Mouse (Mus musculus): ENCODE data around the gene Arfgap3. TPM values are rescaled to one million over a fixed set of nuclear protein-coding genes. Genes with fewer than 3 reads are reported as not detected.

Arfgap3 gene
- polyA plus RNA-seq, 1 experiment from 2014 or later: 35.3 TPM

GRCm38 (mm10) chr15:83303656-83304484, 46.2 kb downstream of the Arfgap3 start:
- Histone ChIP-seq H3K36me3 (replicated peaks) (peaks cover 37% of the 10 kb centered on the region), H3K27me3 (no peaks in the 10 kb centered on the region), H3K27ac (no peak overlapping the region), H3K4me3 (replicated peaks) (no peak overlapping the region), H3K4me2 (no peak overlapping the region), H3K9ac (no peak overlapping the region), H3K9me3 (no peaks in the 10 kb centered on the region), H3K4me1 (no peaks in the 10 kb centered on the region)
- 89% methylated on average over 13 of the region's 13 CpGs for WGBS
- no peak for ATAC-seq (ENCODE audit: low FRiP score)

DNA sequence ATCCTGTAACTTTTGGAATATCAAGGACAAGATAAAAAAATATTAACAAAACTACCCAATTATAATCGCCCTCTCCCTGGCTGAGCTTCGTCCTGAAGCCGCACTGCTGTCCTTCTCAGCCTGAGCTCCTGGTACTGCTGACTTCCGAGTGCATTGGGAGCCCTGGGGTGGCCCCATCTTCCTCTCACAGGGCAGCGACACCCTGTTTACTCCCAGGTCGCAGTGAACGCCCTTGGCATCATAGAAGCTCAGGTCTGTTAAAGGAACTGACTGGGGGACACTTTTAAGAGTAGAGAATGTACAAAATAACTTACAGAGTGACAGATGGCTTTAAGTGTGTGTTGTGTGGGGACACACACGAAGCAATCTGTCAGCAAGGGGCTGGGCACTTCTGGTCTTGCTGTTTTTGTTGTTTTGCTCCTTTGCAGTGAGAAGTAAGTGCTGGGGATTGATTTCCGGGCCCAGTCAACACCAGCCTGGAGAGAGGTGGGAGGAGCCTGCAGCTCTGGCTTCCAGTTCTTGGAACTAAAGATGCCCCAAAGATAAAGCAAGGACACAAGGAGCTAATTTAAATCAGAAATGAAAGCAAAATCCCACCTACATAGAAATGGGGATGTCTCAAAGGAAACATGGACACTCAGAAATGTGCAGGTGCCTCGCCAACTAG, 50.0 kb downstream of the Arfgap3 start:
- no peaks in the 10 kb centered on the region for H3K9me3 ChIP-seq
- WGBS: 62% methylated on average over 10 of the region's 10 CpGs
- no peak for ATAC-seq (ENCODE audit: low FRiP score)
- no peak overlapping the region for H3K4me2 ChIP-seq
- no peak overlapping the region for H3K27ac ChIP-seq
- peaks cover 7% of the 10 kb centered on the region for H3K36me3 ChIP-seq (replicated peaks)
- H3K27me3 ChIP-seq: no peaks in the 10 kb centered on the region
- no peak overlapping the region for H3K9ac ChIP-seq
- no peak overlapping the region for H3K4me3 ChIP-seq (replicated peaks)
- peaks cover 10% of the 10 kb centered on the region for H3K4me1 ChIP-seq

DNA sequence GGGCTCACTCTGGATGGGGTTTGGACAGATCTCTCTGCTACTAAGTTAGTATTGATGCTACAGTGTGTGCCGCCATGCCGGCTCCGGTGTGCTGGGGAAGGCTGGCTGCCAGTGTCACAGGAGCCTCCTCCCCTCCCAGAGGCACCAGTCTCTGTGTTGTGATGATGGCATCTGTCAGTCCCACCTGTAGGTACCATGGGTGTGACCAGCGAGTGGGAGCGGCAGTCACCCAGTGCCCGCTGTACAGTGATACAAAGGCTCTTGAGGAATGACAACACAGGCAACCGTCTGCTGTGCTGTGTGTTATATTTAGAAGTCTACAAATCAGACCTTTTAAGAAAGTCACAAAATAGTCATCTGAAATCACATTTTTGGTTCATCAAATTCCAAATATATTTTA, 50.6 kb downstream of the Arfgap3 start:
- no peak for ATAC-seq (ENCODE audit: low FRiP score)
- H3K27ac ChIP-seq: no peak overlapping the region
- WGBS: 93% methylated on average over 7 of the region's 7 CpGs
- no peak overlapping the region for H3K4me3 ChIP-seq (replicated peaks)
- no peak overlapping the region for H3K9ac ChIP-seq
- peaks cover 7% of the 10 kb centered on the region for H3K36me3 ChIP-seq (replicated peaks)
- peaks cover 10% of the 10 kb centered on the region for H3K4me1 ChIP-seq
- H3K4me2 ChIP-seq: no peak overlapping the region
- H3K27me3 ChIP-seq: no peaks in the 10 kb centered on the region
- no peaks in the 10 kb centered on the region for H3K9me3 ChIP-seq

GRCm38 (mm10) chr15:83298810-83299209, 51.2 kb downstream of the Arfgap3 start:
- no peaks in the 10 kb centered on the region for H3K27me3 ChIP-seq
- H3K9ac ChIP-seq: no peak overlapping the region
- H3K9me3 ChIP-seq: no peaks in the 10 kb centered on the region
- no peak overlapping the region for H3K4me3 ChIP-seq (replicated peaks)
- H3K4me1 ChIP-seq: peaks cover 10% of the 10 kb centered on the region
- peaks cover 7% of the 10 kb centered on the region for H3K36me3 ChIP-seq (replicated peaks)
- ATAC-seq (ENCODE audit: low FRiP score): no peak
- no peak overlapping the region for H3K4me2 ChIP-seq
- WGBS: 74% methylated on average over 2 of the region's 2 CpGs
- H3K27ac ChIP-seq: no peak overlapping the region

GRCm38 (mm10) chr15:83298313-83298712, 51.7 kb downstream of the Arfgap3 start:
- no peak overlapping the region for H3K4me2 ChIP-seq
- no peak for ATAC-seq (ENCODE audit: low FRiP score)
- H3K9me3 ChIP-seq: no peaks in the 10 kb centered on the region
- peaks cover 10% of the 10 kb centered on the region for H3K4me1 ChIP-seq
- H3K27ac ChIP-seq: no peak overlapping the region
- H3K9ac ChIP-seq: no peak overlapping the region
- 87% methylated on average over 8 of the region's 8 CpGs for WGBS
- H3K4me3 ChIP-seq (replicated peaks): no peak overlapping the region
- H3K27me3 ChIP-seq: no peaks in the 10 kb centered on the region
- H3K36me3 ChIP-seq (replicated peaks): peaks cover 7% of the 10 kb centered on the region

GRCm38 (mm10) chr15:83296771-83297311, 53.2 kb downstream of the Arfgap3 start:
- Histone ChIP-seq H3K27me3 (no peaks in the 10 kb centered on the region), H3K9me3 (no peaks in the 10 kb centered on the region), H3K4me2 (no peak overlapping the region), H3K4me3 (replicated peaks) (no peak overlapping the region), H3K36me3 (replicated peaks) (peaks cover 5% of the 10 kb centered on the region; the same call in 1 of the 2 replicates), H3K4me1 (peaks cover 10% of the 10 kb centered on the region), H3K9ac (no peak overlapping the region), H3K27ac (no peak overlapping the region)
- no peak for ATAC-seq (ENCODE audit: low FRiP score)
- 54% methylated on average over 7 of the region's 8 CpGs for WGBS

GRCm38 (mm10) chr15:83296050-83296449, 54.0 kb downstream of the Arfgap3 start:
- Histone ChIP-seq H3K4me1 (peaks cover 10% of the 10 kb centered on the region), H3K4me2 (no peak overlapping the region), H3K9me3 (no peaks in the 10 kb centered on the region), H3K9ac (no peak overlapping the region), H3K4me3 (replicated peaks) (no peak overlapping the region), H3K36me3 (replicated peaks) (peaks cover 5% of the 10 kb centered on the region; the same call in 1 of the 2 replicates), H3K27me3 (no peaks in the 10 kb centered on the region), H3K27ac (no peak overlapping the region)
- no peak for ATAC-seq (ENCODE audit: low FRiP score)
- WGBS: 91% methylated on average over 4 of the region's 4 CpGs

DNA sequence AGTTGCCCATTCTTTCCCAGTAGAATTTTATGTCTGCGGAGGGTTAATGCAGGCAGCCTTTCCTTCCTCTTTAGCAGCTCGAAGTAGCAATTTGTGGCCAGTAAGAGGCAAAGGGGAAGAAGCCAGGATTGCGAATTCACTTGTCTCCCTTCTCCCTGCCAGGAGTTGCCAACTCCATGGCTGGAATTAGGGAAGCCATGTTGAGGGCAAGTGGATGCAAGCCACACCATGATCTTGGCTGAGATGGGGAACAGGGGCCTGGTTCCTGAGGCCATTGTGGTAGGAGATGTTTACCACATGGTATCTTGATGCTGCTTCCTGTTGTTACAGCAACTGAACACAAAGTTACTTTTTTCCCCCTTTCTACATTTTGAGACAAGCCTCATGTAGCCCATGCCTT, 55.1 kb downstream of the Arfgap3 start:
- 94% methylated on average over 3 of the region's 3 CpGs for WGBS
- ATAC-seq (ENCODE audit: low FRiP score): no peak
- Histone ChIP-seq H3K9ac (no peak overlapping the region), H3K4me2 (no peak overlapping the region), H3K4me1 (peaks cover 10% of the 10 kb centered on the region), H3K9me3 (no peaks in the 10 kb centered on the region), H3K27me3 (no peaks in the 10 kb centered on the region), H3K4me3 (replicated peaks) (no peak overlapping the region), H3K27ac (no peak overlapping the region), H3K36me3 (replicated peaks) (peaks cover 2% of the 10 kb centered on the region; the same call in 1 of the 2 replicates)

- 86% methylated on average over 8 of the region's 8 CpGs for WGBS
These were observed 56.1 kb downstream of the Arfgap3 start for GRCm38 (mm10) chr15:83293706-83294645.

DNA sequence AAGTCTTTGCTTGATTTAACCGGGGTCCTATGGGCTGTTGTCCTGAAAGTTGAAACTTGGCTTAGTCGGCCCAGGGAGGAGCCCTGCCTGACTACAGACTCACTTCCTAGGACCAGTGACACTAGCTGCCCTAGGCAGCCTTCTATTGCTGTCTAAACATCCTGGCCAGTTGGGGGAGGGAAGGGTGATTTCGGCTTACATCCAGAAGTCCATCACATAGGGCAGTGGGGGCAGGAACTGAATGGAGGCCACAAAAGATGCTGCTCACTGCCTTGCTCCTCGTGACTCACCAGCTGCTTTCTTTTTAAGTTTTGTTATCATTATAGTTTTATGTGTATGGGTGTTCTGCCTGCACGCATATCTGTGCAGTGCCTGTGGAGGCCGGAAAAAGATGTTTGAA, 56.9 kb downstream of the Arfgap3 start:
- Histone ChIP-seq H3K4me1 (peaks cover 10% of the 10 kb centered on the region), H3K27ac (no peak overlapping the region), H3K9me3 (no peaks in the 10 kb centered on the region), H3K27me3 (no peaks in the 10 kb centered on the region), H3K36me3 (replicated peaks) (no peaks in the 10 kb centered on the region), H3K9ac (no peak overlapping the region), H3K4me2 (no peak overlapping the region), H3K4me3 (replicated peaks) (no peak overlapping the region)
- no peak for ATAC-seq (ENCODE audit: low FRiP score)
- 91% methylated on average over 6 of the region's 6 CpGs for WGBS

More at GRCm38 (mm10) chr15:83293706-83294645, 56.1 kb downstream of the Arfgap3 start:
- no peaks in the 10 kb centered on the region for H3K27me3 ChIP-seq
- H3K4me1 ChIP-seq: peaks cover 10% of the 10 kb centered on the region
- H3K36me3 ChIP-seq (replicated peaks): no peaks in the 10 kb centered on the region
- H3K4me2 ChIP-seq: no peak overlapping the region
- no peak overlapping the region for H3K9ac ChIP-seq
- no peak overlapping the region for H3K4me3 ChIP-seq (replicated peaks)
- no peak overlapping the region for H3K27ac ChIP-seq
- H3K9me3 ChIP-seq: no peaks in the 10 kb centered on the region
- ATAC-seq (ENCODE audit: low FRiP score): no peak

DNA sequence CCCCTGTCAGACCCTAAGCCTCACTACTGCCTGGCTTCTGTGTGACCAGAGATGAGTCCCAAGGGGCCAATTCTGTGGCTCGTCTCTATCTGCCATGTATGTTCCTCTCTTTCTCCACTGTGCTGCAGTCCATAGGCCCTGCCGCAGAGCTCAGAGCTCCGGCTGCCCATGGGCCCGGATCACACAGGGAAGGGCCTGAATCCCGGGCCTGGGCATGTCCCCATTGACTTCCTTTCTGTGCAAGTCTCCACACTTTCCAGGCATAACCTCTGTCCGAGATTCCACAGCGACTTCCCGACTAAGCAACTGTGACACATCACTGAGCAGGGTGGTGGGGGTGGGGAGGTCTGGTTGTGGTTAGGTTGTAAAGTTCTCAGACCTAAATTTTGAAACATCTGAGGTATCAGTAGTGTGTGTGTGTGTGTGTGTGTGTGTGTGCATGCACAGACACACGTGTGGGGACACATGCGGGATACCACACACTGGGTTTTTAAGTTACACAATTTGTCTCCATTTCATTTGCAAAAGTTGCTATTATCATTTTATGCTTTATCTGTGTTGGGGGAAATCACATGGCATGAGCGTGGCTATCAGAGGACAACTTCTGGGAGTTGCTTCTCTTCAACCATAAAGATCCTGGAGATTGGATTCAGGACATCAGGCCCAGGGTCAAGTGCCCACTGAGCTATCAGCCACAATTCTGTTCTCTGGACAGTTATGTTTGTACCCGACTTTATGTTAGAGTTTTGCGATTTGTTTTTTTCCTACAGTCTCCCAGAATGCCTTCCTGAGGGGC, 57.6 kb downstream of the Arfgap3 start:
- Histone ChIP-seq H3K4me1 (peaks cover 10% of the 10 kb centered on the region), H3K27me3 (no peaks in the 10 kb centered on the region), H3K4me3 (replicated peaks) (no peak overlapping the region), H3K4me2 (no peak overlapping the region), H3K36me3 (replicated peaks) (no peaks in the 10 kb centered on the region), H3K9me3 (no peaks in the 10 kb centered on the region), H3K27ac (no peak overlapping the region), H3K9ac (no peak overlapping the region)
- WGBS: 90% methylated on average over 13 of the region's 13 CpGs
- no peak for ATAC-seq (ENCODE audit: low FRiP score)

Measured in forebrain, embryonic 12.5 days (tissue).